Mouse (Mus musculus) midbrain, postnatal 0 days (tissue): ENCODE measurements at regions not wholly inside any gene's neighbourhood (a gene's known extent, or its start where the extent isn't known, plus 50 kb on each side); places are given as distances from the start of the nearest gene placed in this dataset.

Experiments used
- ATAC-seq: fragments of 200-750 bp; cut with Nextera tagmentation; 2 replicates; pipeline ENCODE4 v1.8.0; 2017; ENCODE audit warnings: moderate number of reproducible peaks, mild to moderate bottlenecking, moderate TSS enrichment, moderate library complexity; ENCODE audit not compliant: low FRiP score
- DNase-seq: peaks from one replicate; pipeline ENCODE4 v3.0.0-alpha.2; 2015; ENCODE audit warnings: low spot score
- H3K27ac ChIP-seq: fragments of 300-500 bp; sonication (generic); 2 replicates; pipeline ENCODE4 v1.5.1; 2014; ENCODE audit warnings: low read depth, mild to moderate bottlenecking, low read length, mixed read lengths
- H3K27me3 ChIP-seq: fragments of 300-500 bp; sonication (generic); 2 replicates; pipeline ENCODE4 v1.6.1; 2014; ENCODE audit warnings: low read length, control low read depth, mixed read lengths; ENCODE audit not compliant: insufficient read depth
- H3K36me3 ChIP-seq: fragments of 300-500 bp; sonication (generic); 2 replicates; pipeline ENCODE4 v1.6.1; 2014; ENCODE audit warnings: low read length, control low read depth, mixed read lengths; ENCODE audit not compliant: insufficient read depth
- H3K4me1 ChIP-seq: fragments of 300-500 bp; sonication (generic); 2 replicates; pipeline ENCODE4 v1.6.1; 2014; ENCODE audit warnings: mild to moderate bottlenecking, control low read depth, antibody characterized with exemption, low read length, mixed read lengths; ENCODE audit not compliant: insufficient read depth
- H3K4me2 ChIP-seq: fragments of 300-500 bp; sonication (generic); 2 replicates; pipeline ENCODE4 v1.6.1; 2014; ENCODE audit warnings: low read depth, mild to moderate bottlenecking, low read length, mixed read lengths; ENCODE audit not compliant: poor library complexity, severe bottlenecking
- H3K4me3 ChIP-seq: fragments of 300-500 bp; sonication (generic); 2 replicates; pipeline ENCODE4 v1.5.1; 2014; ENCODE audit warnings: low read depth, mild to moderate bottlenecking, low read length, moderate library complexity
- H3K9ac ChIP-seq: fragments of 300-500 bp; sonication (generic); replicated peaks from 2 replicates; pipeline ENCODE4 v1.6.1; 2014; ENCODE audit warnings: mild to moderate bottlenecking, low read length, moderate library complexity, mixed read lengths; ENCODE audit not compliant: poor library complexity, severe bottlenecking
- H3K9me3 ChIP-seq: fragments of 300-500 bp; sonication (generic); 2 replicates; pipeline ENCODE4 v1.6.1; 2016; ENCODE audit warnings: low read length, control low read depth
- CTCF ChIP-seq: IDR thresholded peaks from 2 replicates; pipeline ENCODE4 v1.5.1; 2016; ENCODE audit warnings: antibody characterized with exemption, mild to moderate bottlenecking
- WGBS: fragments of 180-500 bp; shearing (Covaris S2); extraction: QIAGEN DNeasy Blood & Tissue Kit; methylation state at CpG from one replicate; pipeline ENCODE4 v1.1.7; 2014; 5-methylcytosine and 5-hydroxymethylcytosine counted together

GRCm38 (mm10) chrX:58620403-58620802 is 288.8 kb upstream of the 4930550L24Rik start:
- H3K4me1 ChIP-seq: no peaks in the 10 kb centered on the region
- ATAC-seq (no peak), DNase-seq (peak; percentile 36)
- no peak overlapping the region for H3K4me3 ChIP-seq
- no peak overlapping the region for H3K9ac ChIP-seq
- H3K36me3 ChIP-seq: no peaks in the 10 kb centered on the region
- peak; percentile 86 for TF ChIP-seq CTCF
- no peak overlapping the region for H3K4me2 ChIP-seq
- no peaks in the 10 kb centered on the region for H3K9me3 ChIP-seq
- H3K27me3 ChIP-seq: no peaks in the 10 kb centered on the region
- 49% methylated on average over 2 of the region's 2 CpGs for WGBS
- H3K27ac ChIP-seq: no peak overlapping the region
